Mouse (Mus musculus): Measurements from ENCODE around the gene Drd5.

GRCm38 (mm10) chr5:38307255-38308101, 11.7 kb upstream of the Drd5 start:
- TF ChIP-seq CTCF (IDR thresholded peaks at IDR 0.05; ENCODE audit: low read depth) (peak; percentile 96), EP300 (IDR thresholded peaks at IDR 0.05; ENCODE audit: low read depth) (no peak)

Data from heart, postnatal 0 days (tissue).